Mouse (Mus musculus): ENCODE data around the gene Actr1a. TPM values are rescaled to one million over a fixed set of nuclear protein-coding genes. Genes with fewer than 3 reads are reported as not detected.

Gene Actr1a
- 100 to 1,000 TPM; 138 to 168 TPM for polyA plus RNA-seq (2012; fragmentation: generic; extraction: Trizol)

DNA sequence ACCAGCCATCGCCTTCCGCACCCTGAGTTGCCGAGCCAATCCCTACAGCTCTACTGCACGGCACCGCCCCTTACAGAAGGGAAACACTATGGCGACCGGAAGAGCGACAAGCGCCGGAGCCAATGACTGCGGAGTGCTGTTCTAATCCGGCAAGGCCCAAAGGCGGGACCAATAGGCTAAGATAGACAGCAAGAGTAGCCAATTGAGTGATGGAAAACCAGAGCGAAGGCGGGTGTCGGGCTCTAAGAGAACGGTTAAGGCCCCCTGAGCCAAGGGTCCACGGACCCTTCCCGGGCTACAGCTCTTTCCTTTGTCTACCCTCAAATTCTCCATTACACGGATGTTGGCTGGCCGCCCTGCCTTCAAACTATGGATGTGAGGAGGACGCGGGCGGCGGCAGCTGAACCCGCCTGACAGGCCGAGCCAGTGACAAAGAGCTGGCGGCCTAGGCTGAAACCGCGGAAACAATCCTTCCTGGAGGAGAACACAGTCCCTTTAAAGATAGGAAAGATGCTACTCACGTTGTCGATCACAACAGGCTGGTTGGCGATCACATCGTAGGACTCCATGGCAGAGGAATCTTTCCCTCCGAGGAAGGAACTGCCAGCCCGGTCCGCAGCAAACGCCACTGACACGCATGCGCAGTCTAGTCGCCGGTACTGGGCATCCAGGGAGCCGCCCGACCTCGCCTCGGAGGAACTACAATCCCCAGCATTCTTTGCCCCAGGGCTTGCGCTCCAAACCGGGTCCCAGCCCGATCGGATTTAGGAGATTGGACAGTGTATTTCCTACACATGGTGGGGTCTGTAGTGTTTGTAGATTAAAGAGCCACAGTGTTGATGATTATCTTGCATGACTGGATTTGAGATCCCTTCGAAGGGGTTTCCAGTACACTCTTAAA is at the start of gene Actr1a:
Gene Actr1a (minus strand): TSS at position 640 of the 901 bp plus-strand sequence.

DNA sequence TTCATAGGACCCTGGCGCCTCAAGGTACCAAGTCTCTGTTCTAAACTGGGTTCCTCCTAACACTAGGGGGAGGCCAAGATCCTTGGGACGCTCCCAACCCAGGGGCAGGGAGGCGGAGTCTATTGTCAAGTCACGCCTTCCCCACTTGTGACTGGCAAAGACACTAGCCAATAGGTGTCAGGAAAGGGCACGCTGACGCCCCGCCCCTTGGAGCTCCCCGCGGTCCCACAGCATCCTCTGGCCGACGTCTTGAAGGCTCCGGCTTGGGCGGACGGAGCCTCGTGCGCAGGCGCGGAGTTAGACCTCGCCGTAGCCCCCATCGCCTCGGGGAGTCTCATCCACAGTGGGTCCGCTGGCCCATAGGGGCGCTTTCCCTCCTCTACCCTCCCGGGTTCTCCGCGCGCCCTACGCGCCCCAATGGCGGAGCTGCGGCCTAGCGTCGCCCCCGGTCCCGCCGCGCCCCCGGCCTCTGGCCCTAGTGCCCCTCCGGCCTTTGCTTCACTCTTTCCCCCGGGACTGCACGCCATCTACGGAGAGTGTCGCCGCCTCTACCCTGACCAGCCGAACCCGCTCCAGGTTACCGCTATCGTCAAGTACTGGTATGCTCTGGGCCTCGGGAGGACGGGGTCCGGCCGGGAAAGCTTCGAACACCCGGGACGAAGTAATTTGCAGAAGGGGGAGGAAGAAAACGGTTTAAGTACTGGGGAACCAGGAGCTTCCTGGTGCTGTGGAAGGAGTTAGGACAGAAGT is 1.3 kb upstream of the Actr1a start, which contains the start of gene Sufu:
Gene Sufu (plus strand): TSS at position 211 of the 750 bp plus-strand sequence.

DNA sequence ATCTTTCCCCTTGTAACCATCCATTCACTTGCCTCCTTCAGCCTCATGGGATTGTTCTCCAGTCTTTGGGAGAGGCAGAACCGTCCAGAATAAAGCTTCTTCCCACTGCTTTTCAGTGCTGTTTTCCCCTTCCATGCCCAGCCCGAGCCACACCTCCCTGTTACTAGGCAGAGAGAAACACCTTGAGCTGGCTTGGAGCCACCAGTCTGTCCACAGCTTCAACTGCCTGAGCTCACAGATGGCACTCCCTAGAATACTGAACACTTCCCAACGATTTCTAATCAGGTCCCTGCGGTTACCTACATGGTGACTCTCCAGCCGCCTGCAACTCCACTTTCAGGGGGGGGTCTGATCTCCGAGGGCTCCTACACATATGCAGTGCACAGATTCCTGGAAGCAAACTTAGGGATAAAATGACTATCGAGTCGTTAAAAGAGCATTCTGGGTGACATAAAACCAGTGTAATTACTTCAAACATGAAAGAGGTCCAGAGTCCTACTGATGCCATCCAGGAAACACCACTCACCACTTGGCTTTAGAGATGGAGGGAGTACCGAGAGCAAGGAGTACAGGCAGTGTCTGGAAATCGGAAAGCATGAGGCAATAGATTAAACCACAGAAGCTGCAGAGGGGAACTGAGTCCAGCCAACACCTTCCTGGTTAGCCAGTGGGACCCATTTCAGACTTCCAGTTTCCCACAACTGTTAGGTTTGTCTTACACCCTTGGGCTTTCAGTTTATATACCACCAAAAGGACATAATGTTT is 45.2 kb downstream of the Actr1a start, which contains the start of gene 2310034G01Rik:
Gene 2310034G01Rik (minus strand): TSS at position 135 of the 765 bp plus-strand sequence.

DNA sequence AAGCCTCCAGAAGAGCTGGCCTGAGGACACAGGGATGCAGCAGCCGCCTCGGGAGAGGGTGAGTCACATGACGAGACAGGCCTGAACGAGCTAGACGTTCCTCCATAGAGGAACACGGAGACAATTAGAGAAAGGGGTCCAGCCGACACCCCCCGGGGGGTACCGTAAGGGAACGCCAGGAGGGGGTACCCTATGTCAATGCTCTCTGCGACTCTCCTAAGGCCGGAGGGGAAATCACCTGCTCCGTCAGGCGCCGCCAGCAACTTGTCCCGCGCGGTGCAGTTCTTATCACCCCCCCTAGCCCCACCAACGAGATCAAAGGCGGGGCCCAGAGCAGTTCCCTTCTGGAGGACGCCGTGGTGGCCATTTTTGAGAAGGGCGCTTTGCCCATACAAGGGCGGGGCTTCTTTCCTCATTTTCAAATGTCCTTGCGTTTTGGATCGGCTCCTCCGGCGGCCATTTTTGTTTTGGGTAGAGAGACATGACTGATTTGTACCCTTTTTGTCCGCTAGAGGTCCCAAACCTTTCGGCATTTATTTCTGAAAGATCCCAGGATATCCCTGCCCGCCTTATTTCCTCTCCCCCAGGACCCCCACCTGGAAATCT is 57.1 kb downstream of the Actr1a start, which contains the start of gene Cuedc2:
Gene Cuedc2 (minus strand): TSS at position 372 of the 606 bp plus-strand sequence.

DNA sequence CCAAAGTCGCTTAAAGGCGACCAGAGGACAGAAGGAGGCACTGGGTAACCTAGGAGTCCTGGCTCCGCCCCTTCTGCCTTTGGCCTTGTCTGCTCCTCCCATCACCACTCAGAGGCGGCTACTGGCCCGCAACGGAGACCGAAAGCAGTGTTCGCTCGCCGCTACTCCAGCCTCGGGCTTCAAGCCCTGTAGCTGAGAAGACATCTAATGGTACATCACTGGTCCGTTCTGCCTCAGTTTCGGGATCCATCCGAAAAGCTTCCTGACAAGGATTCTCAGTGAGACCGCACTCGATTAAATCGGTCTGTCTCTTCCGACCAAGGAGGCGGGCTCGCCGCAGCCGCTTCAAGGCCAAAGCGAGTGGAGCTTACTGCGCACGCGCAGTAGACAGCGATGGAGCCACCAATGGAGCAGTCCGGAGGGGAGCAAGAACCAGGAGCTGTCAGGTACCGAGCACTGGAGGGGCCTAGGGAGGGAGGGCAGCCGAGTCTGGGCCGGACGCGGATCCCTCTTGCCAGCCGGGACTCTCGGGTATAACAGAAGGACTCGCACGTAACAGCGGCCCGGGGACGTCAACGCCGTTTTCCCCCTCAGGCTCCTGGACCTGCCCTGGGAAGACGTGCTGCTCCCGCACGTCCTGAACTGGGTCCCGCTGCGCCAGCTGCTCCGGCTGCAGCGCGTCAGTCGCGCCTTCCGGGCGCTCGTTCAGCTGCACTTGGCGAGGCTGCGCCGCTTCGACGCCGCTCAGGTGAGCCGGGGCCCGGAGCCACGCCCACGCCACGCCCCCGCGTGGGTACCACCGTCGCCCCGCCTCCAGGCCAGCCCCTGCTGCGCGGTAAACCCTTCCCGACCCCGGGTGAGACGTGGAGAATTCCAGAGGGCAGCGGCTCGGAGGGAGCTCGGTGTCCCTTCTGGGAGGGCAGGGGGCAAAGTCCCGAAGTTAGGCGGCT is 67.2 kb downstream of the Actr1a start, which contains the start of gene Fbxl15:
Gene Fbxl15 (plus strand): TSS at position 104 of the 950 bp plus-strand sequence.

Other genes starting within 250 kb of the Actr1a start
- not detected for gene Pitx3, start 247.4 kb downstream of the Actr1a start, polyA plus RNA-seq (2012; fragmentation: generic; extraction: Trizol)
- gene Gbf1, start 243.2 kb downstream of the Actr1a start, polyA plus RNA-seq (2012; fragmentation: generic; extraction: Trizol) = 10 to 100 TPM; 26.6 to 62.4 TPM
- 10 to 100 TPM; 63.7 to 85.1 TPM for gene Nfkb2, start 91.4 kb downstream of the Actr1a start, polyA plus RNA-seq (2012; fragmentation: generic; extraction: Trizol)
- 10 to 100 TPM; 13.8 to 39.2 TPM for gene Psd, start 68.6 kb downstream of the Actr1a start, polyA plus RNA-seq (2012; fragmentation: generic; extraction: Trizol)
- gene Fbxl15, start 67.6 kb downstream of the Actr1a start, polyA plus RNA-seq (2012; fragmentation: generic; extraction: Trizol) = 10 to 100 TPM; 25.0 to 36.3 TPM
- 100 to 1,000 TPM; 281 to 410 TPM for gene Cuedc2, start 57.0 kb downstream of the Actr1a start, polyA plus RNA-seq (2012; fragmentation: generic; extraction: Trizol)
- gene Mfsd13a, start 54.6 kb downstream of the Actr1a start, polyA plus RNA-seq (2012; fragmentation: generic; extraction: Trizol) = 1 to 10 TPM in 1 of 2 experiments, under 1 TPM in 1; 0.83 to 3.8 TPM
- 1 to 10 TPM; 1.2 to 4.6 TPM for gene 2310034G01Rik, start 45.4 kb downstream of the Actr1a start, polyA plus RNA-seq (2012; fragmentation: generic; extraction: Trizol)
- 10 to 100 TPM in 1 of 2 experiments, 1 to 10 TPM in 1; 6.5 to 28.7 TPM for gene Sufu, start 1.1 kb upstream of the Actr1a start, polyA plus RNA-seq (2012; fragmentation: generic; extraction: Trizol)
- gene Trim8, start 106.0 kb upstream of the Actr1a start, polyA plus RNA-seq (2012; fragmentation: generic; extraction: Trizol) = 10 to 100 TPM in 1 of 2 experiments, 1 to 10 TPM in 1; 7.1 to 38.0 TPM
- gene Arl3, start 177.4 kb upstream of the Actr1a start, polyA plus RNA-seq (2012; fragmentation: generic; extraction: Trizol) = 100 to 1,000 TPM in 1 of 2 experiments, 10 to 100 TPM in 1; 54.5 to 213 TPM
- 1 to 10 TPM; 1.1 to 5.3 TPM for gene Sfxn2, start 177.6 kb upstream of the Actr1a start, polyA plus RNA-seq (2012; fragmentation: generic; extraction: Trizol)
- 10 to 100 TPM; 15.2 to 55.6 TPM for gene Wbp1l, start 203.3 kb upstream of the Actr1a start, polyA plus RNA-seq (2012; fragmentation: generic; extraction: Trizol)

Measured in C3H10T1/2 (cell line).